Mouse (Mus musculus) heart, postnatal 0 days (tissue): ENCODE measurements at regions not wholly inside any gene's neighbourhood (a gene's known extent, or its start where the extent isn't known, plus 50 kb on each side); places are given as distances from the start of the nearest gene placed in this dataset.

Experiments
- CTCF ChIP-seq: IDR thresholded peaks from 2 replicates; pipeline ENCODE4 v1.5.1; 2016; ENCODE audit warnings: antibody characterized with exemption, control low read depth, low read depth
- EP300 ChIP-seq: IDR thresholded peaks from 2 replicates; pipeline ENCODE4 v1.6.1; 2016; ENCODE audit warnings: antibody characterized with exemption, low read depth

DNA sequence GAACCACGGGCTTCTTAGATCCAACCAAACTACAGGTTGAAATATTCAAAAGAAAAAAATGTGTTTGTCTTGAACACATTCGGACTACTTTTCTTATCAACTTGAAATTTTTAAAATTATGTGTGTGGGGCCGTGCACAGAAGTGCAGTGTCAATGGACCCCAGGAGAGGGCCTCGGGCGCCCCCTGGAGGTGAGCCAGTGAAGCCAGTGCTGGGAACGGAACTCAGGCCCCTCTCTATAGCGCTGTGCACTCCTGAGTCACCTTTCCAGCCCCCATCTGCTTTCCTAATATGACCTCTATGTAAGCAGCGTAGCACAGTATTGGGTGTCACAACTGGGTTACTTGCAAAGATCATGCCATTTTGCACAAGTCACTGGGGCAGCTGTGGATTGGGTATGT is 61.9 kb upstream of the Slc22a12 start:
- TF ChIP-seq CTCF (no peak), EP300 (no peak)
